ENCODE assay signal across 9 mouse cellular contexts in the genomic region with DNA sequence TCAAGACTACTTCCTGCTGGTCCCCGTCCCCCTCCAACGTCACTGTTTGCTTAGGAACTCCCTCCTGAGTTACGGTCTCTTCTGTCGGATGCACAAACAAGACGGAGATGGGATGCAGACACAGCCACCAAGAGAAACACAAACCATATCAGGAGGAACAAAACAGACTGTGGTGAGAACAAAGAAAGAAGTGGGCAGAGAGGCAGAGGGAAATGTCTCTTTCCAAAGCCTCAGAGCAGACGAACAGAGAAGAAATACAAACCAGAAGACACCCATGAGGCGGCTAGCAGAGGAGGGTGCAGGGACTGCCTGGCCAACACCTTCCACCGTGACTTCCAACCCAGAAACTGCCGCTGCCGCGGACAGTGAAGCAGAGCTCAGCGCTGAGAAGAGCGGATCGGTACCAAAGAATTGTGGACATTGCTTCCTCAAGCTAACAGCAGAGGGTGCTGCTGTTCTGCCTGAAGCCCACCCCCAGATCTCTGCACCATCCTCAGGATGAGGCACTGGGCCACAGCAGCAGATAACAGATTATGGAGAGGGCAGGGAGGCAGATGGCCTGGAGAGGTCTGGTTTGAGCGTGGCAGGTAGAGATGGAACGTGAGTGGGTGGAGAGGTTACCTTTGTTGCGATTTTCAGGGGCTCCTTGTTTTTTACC. TPM values are rescaled to one million over a fixed set of nuclear protein-coding genes. Genes with fewer than 3 reads are reported as not detected.
DNase-seq lines count a peak whose midpoint lies in the region; ATAC-seq and TF ChIP-seq lines count a peak whose summit lies in the region.
"Had no signal": no experiment of that assay in that cellular context is flagged by ENCODE, and none has a peak within 500 bp of the region (broad histone marks: within the 10 kb centered on the region; RNA-seq: fewer than 3 reads in every experiment).

No protein-coding gene starts in this region.

- peak; percentile 78 for DNase-seq in NIH3T3 (ENCODE audit: low read depth)
- DNase-seq in cerebellum, adult 18-20 months, result peak; percentile 73 to 80
- DNase-seq in forebrain, embryonic 14.5 days (ENCODE audit: low spot score), result peak; percentile 91
- peak; percentile 23 for DNase-seq in heart, postnatal 25 days (ENCODE audit: low spot score)
- peak; percentile 58 to 84 for DNase-seq in layer of hippocampus, adult 18-20 months (ENCODE audit: low spot score in 2 of 2)
- DNase-seq in urinary bladder, postnatal 4 days (ENCODE audit: low spot score in 2 of 2), result peak; percentile 58 to 72

- peaks cover 6% of the 10 kb centered on the region for H3K4me1 ChIP-seq in forebrain, embryonic 14.5 days (ENCODE audit: control insufficient read depth, insufficient read depth, low read length)
- no peaks in the 10 kb centered on the region; the same call in 1 of the 2 replicates for H3K4me1 ChIP-seq in liver, embryonic 16.5 days (ENCODE audit: control insufficient read depth, low read depth, low read length)
- H3K4me1 ChIP-seq in olfactory bulb, adult 2 months (ENCODE audit: control insufficient read depth, insufficient read depth, low read length), result peaks cover 12% of the 10 kb centered on the region

- peak; percentile 94 for ATAC-seq in forebrain, embryonic 14.5 days
- ATAC-seq in liver, embryonic 16.5 days (ENCODE audit: low read depth), result peak; percentile 67

- no peaks in the 10 kb centered on the region for H3K9me3 ChIP-seq in forebrain, embryonic 14.5 days (replicated peaks; ENCODE audit: control insufficient read depth, low read length)
- no peaks in the 10 kb centered on the region for H3K9me3 ChIP-seq in liver, embryonic 16.5 days (replicated peaks; ENCODE audit: control insufficient read depth, low read length)

- peaks cover 5% of the 10 kb centered on the region; the same call in 1 of the 2 replicates for H3K36me3 ChIP-seq in forebrain, embryonic 14.5 days (ENCODE audit: control insufficient read depth, insufficient read depth, low read length)
- H3K36me3 ChIP-seq in liver, embryonic 16.5 days (ENCODE audit: control insufficient read depth, insufficient read depth), result peaks cover 87% of the 10 kb centered on the region

- TF ChIP-seq CTCF in olfactory bulb, adult 2 months (IDR thresholded peaks at IDR 0.05; ENCODE audit: insufficient read depth, low read depth, low read length), result peak; percentile 93

- no peak for TF ChIP-seq POLR2A in olfactory bulb, adult 2 months (IDR thresholded peaks at IDR 0.05; ENCODE audit: insufficient read depth, low read depth, low read length)

- no peak overlapping the region for H3K27ac ChIP-seq in forebrain, embryonic 14.5 days (ENCODE audit: low read depth, low read length)
- no peak overlapping the region for H3K27ac ChIP-seq in liver, embryonic 16.5 days (ENCODE audit: low read length)
- no peak overlapping the region for H3K27ac ChIP-seq in olfactory bulb, adult 2 months (ENCODE audit: insufficient read depth, low read depth, low read length)
- H3K27ac ChIP-seq: macrophage had no signal

- peak overlapping the region; percentile 88 for H3K9ac ChIP-seq in forebrain, embryonic 14.5 days (ENCODE audit: low read length)
- no peak overlapping the region for H3K9ac ChIP-seq in liver, embryonic 16.5 days (ENCODE audit: low read depth, low read length)

- peak overlapping the region; percentile 54 for H3K4me2 ChIP-seq in forebrain, embryonic 14.5 days (ENCODE audit: low read length)
- no peak overlapping the region for H3K4me2 ChIP-seq in liver, embryonic 16.5 days (ENCODE audit: low read depth, low read length)

- H3K4me3 ChIP-seq in forebrain, embryonic 14.5 days (ENCODE audit: low read depth, low read length), result peak overlapping the region; percentile 43
- H3K4me3 ChIP-seq in liver, embryonic 16.5 days (ENCODE audit: low read depth, low read length), result no peak overlapping the region
- H3K4me3 ChIP-seq in olfactory bulb, adult 2 months (ENCODE audit: insufficient read depth, low read depth, low read length), result peak overlapping the region; percentile 41

- WGBS in forebrain, embryonic 14.5 days, result 14% methylated on average over 17 of the region's 17 CpGs
- 44% methylated on average over 17 of the region's 17 CpGs for WGBS in liver, embryonic 16.5 days (ENCODE audit: insufficient replicate concordance)
- WGBS in olfactory bulb, adult 2 months, result 15% methylated on average over 17 of the region's 17 CpGs

- intact Hi-C loops in heart, postnatal 25 days (cut with DNase I), result loop anchor here (1.0 to 10.0 kb wide), 4 partner anchors 65 to 379 kb away; partner anchors contain the start of genes Atp2b4 and Chit1

- H3K27me3 ChIP-seq in forebrain, embryonic 14.5 days (replicated peaks; ENCODE audit: control insufficient read depth, insufficient read depth, low read length), result no peaks in the 10 kb centered on the region
- H3K27me3 ChIP-seq in liver, embryonic 16.5 days (ENCODE audit: control insufficient read depth, insufficient read depth, low read depth, low read length), result no peaks in the 10 kb centered on the region

RNA-seq across cellular contexts. Expression of gene Lax1, which starts 46.2 kb away (rescaled TPM):
- polyA plus RNA-seq in forebrain, embryonic 14.5 days (2014; fragmentation: Nextera tagmentation; extraction: Ambion mirVana), result not detected in 2 replicates
- under 1 TPM in 1 of 2 experiments, not detected in 1; 0.36 TPM for total RNA-seq in heart, postnatal 25 days (2021)
- total RNA-seq in layer of hippocampus, adult 18-20 months (2021), result not detected
- polyA plus RNA-seq in liver, embryonic 16.5 days (2015; fragmentation: Nextera tagmentation; extraction: Ambion mirVana), result 0.51 and 0.78 TPM in 2 replicates
- not detected in 2 replicates for polyA plus RNA-seq in olfactory bulb, adult 2 months (2012; ENCODE audit: insufficient read depth, insufficient read length, low replicate concordance, missing spikeins)
- polyA plus RNA-seq: macrophage had no signal

Comparison
In these comparisons a context has a peak if more than half of its experiments do, and no peak if none do; other contexts are left out.
1. DNase-seq: peak in every context shown above with its lines; median percentile 91 in forebrain, embryonic 14.5 days; 78 in NIH3T3; 76 in cerebellum, adult 18-20 months; 71 in layer of hippocampus, adult 18-20 months; 65 in urinary bladder, postnatal 4 days; 23 in heart, postnatal 25 days.